Mouse (Mus musculus) E14TG2a.4 (cell line): ENCODE data around the gene Dhodh.

ENCODE experiments used
- CTCF ChIP-seq: conservative IDR thresholded peaks from 2 replicates; pipeline ENCODE4 v1.5.1; 2014; ENCODE audit warnings: low read length
- POU5F1 ChIP-seq: IDR thresholded peaks from 2 replicates; pipeline ENCODE4 v1.6.1; 2014; ENCODE audit warnings: low read length, borderline replicate concordance

DNA sequence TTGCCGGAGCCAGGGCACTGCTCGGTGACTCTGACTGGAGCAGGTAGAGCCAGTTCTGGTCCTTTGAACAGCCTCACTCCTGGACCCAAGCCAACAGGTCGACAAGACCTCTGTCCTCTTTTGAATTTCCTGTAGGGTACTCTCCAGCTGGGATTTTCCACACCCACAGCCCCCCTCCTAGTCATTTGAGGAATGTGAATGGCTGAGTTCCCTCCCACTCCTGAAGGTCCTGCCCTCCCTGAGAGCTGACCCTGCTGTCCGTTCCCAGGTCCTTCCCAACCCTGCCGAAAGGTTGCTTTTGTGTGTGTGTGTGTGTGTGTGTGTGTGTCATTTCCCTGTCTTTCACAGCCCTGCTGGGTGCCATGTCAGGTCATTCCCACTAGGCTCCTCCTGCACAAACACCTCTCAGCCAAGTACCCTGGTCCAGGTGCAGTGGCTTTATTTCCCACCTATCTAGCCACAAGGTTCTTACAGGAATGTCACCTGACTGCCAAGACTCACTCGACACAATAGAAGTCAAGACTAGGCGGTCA, 21.4 kb downstream of the Dhodh start:
- no peak for TF ChIP-seq CTCF
- no peak for TF ChIP-seq POU5F1
